Mouse (Mus musculus): ENCODE measurements around the gene Mrgprg. TPM values are rescaled to one million over a fixed set of nuclear protein-coding genes. Genes with fewer than 3 reads are reported as not detected.

Mrgprg gene
- not detected in 2 replicates for polyA plus RNA-seq (2012; ENCODE audit: insufficient read depth, insufficient read length, low replicate concordance, missing spikeins)

- Histone ChIP-seq H3K27ac (ENCODE audit: insufficient read depth, low read depth, low read length) (no peak within 1 kb of the TSS), H3K4me1 (ENCODE audit: control insufficient read depth, insufficient read depth, low read length) (no peaks in the 10 kb centered on the region), H3K4me3 (ENCODE audit: insufficient read depth, low read depth, low read length) (no peak within 1 kb of the TSS)
- WGBS = 63% methylated on average over 6 of the region's 6 CpGs
- TF ChIP-seq CTCF (IDR thresholded peaks at IDR 0.05; ENCODE audit: insufficient read depth, low read depth, low read length) (no peak), POLR2A (IDR thresholded peaks at IDR 0.05; ENCODE audit: insufficient read depth, low read depth, low read length) (no peak)
Observed at GRCm38 (mm10) chr7:143766893-143767292, at the start of gene Mrgprg. Gene Mrgprg, minus strand, starts transcription at chr7:143766993.

GRCm38 (mm10) chr7:143808909-143809308 is 42.1 kb upstream of the Mrgprg start:
- no peak overlapping the region for H3K27ac ChIP-seq (ENCODE audit: insufficient read depth, low read depth, low read length)
- WGBS = 81% methylated on average over 1 of the region's 1 CpGs
- 0 out of 2 replicates have a peak, but pooled peaks cover 5% of the 10 kb centered on the region for H3K4me1 ChIP-seq (ENCODE audit: control insufficient read depth, insufficient read depth, low read length)
- TF ChIP-seq CTCF (IDR thresholded peaks at IDR 0.05; ENCODE audit: insufficient read depth, low read depth, low read length) = no peak
- TF ChIP-seq POLR2A (IDR thresholded peaks at IDR 0.05; ENCODE audit: insufficient read depth, low read depth, low read length) = no peak
- no peak overlapping the region for H3K4me3 ChIP-seq (ENCODE audit: insufficient read depth, low read depth, low read length)

GRCm38 (mm10) chr7:143805199-143805624 is 38.4 kb upstream of the Mrgprg start:
- 39% methylated on average over 5 of the region's 5 CpGs for WGBS
- Histone ChIP-seq H3K27ac (ENCODE audit: insufficient read depth, low read depth, low read length) (no peak overlapping the region), H3K4me3 (ENCODE audit: insufficient read depth, low read depth, low read length) (no peak overlapping the region), H3K4me1 (ENCODE audit: control insufficient read depth, insufficient read depth, low read length) (0 out of 2 replicates have a peak, but pooled peaks cover 5% of the 10 kb centered on the region)
- TF ChIP-seq CTCF (IDR thresholded peaks at IDR 0.05; ENCODE audit: insufficient read depth, low read depth, low read length) = no peak
- TF ChIP-seq POLR2A (IDR thresholded peaks at IDR 0.05; ENCODE audit: insufficient read depth, low read depth, low read length) = no peak

GRCm38 (mm10) chr7:143801195-143802065 is 34.6 kb upstream of the Mrgprg start:
- WGBS = 89% methylated on average over 8 of the region's 8 CpGs

GRCm38 (mm10) chr7:143800770-143801169 is 34.0 kb upstream of the Mrgprg start:
- no peak for TF ChIP-seq CTCF (IDR thresholded peaks at IDR 0.05; ENCODE audit: insufficient read depth, low read depth, low read length)
- WGBS = 100% methylated on average over 1 of the region's 1 CpGs
- Histone ChIP-seq H3K4me1 (ENCODE audit: control insufficient read depth, insufficient read depth, low read length) (0 out of 2 replicates have a peak, but pooled peaks cover 3% of the 10 kb centered on the region), H3K4me3 (ENCODE audit: insufficient read depth, low read depth, low read length) (no peak overlapping the region), H3K27ac (ENCODE audit: insufficient read depth, low read depth, low read length) (no peak overlapping the region)

More at GRCm38 (mm10) chr7:143801195-143802065, 34.6 kb upstream of the Mrgprg start:
- TF ChIP-seq CTCF (IDR thresholded peaks at IDR 0.05; ENCODE audit: insufficient read depth, low read depth, low read length) = no peak
- no peak for TF ChIP-seq POLR2A (IDR thresholded peaks at IDR 0.05; ENCODE audit: insufficient read depth, low read depth, low read length)
- H3K27ac ChIP-seq (ENCODE audit: insufficient read depth, low read depth, low read length) = no peak overlapping the region
- no peak overlapping the region for H3K4me3 ChIP-seq (ENCODE audit: insufficient read depth, low read depth, low read length)
- H3K4me1 ChIP-seq (ENCODE audit: control insufficient read depth, insufficient read depth, low read length) = 0 out of 2 replicates have a peak, but pooled peaks cover 5% of the 10 kb centered on the region

- TF ChIP-seq POLR2A (IDR thresholded peaks at IDR 0.05; ENCODE audit: insufficient read depth, low read depth, low read length) = no peak
- TF ChIP-seq CTCF (IDR thresholded peaks at IDR 0.05; ENCODE audit: insufficient read depth, low read depth, low read length) = no peak
- H3K27ac ChIP-seq (ENCODE audit: insufficient read depth, low read depth, low read length) = no peak overlapping the region
- WGBS = 87% methylated on average over 4 of the region's 4 CpGs
- no peak overlapping the region for H3K4me3 ChIP-seq (ENCODE audit: insufficient read depth, low read depth, low read length)
- H3K4me1 ChIP-seq (ENCODE audit: control insufficient read depth, insufficient read depth, low read length) = no peaks in the 10 kb centered on the region
Observed at GRCm38 (mm10) chr7:143798783-143799182, 32.0 kb upstream of the Mrgprg start.

GRCm38 (mm10) chr7:143793121-143793520 is 26.3 kb upstream of the Mrgprg start:
- TF ChIP-seq CTCF (IDR thresholded peaks at IDR 0.05; ENCODE audit: insufficient read depth, low read depth, low read length) (no peak), POLR2A (IDR thresholded peaks at IDR 0.05; ENCODE audit: insufficient read depth, low read depth, low read length) (no peak)
- Histone ChIP-seq H3K4me3 (ENCODE audit: insufficient read depth, low read depth, low read length) (no peak overlapping the region), H3K27ac (ENCODE audit: insufficient read depth, low read depth, low read length) (no peak overlapping the region), H3K4me1 (ENCODE audit: control insufficient read depth, insufficient read depth, low read length) (no peaks in the 10 kb centered on the region)
- 61% methylated on average over 4 of the region's 4 CpGs for WGBS

- Histone ChIP-seq H3K4me3 (ENCODE audit: insufficient read depth, low read depth, low read length) (no peak overlapping the region), H3K4me1 (ENCODE audit: control insufficient read depth, insufficient read depth, low read length) (no peaks in the 10 kb centered on the region), H3K27ac (ENCODE audit: insufficient read depth, low read depth, low read length) (no peak overlapping the region)
- TF ChIP-seq POLR2A (IDR thresholded peaks at IDR 0.05; ENCODE audit: insufficient read depth, low read depth, low read length) (no peak), CTCF (IDR thresholded peaks at IDR 0.05; ENCODE audit: insufficient read depth, low read depth, low read length) (no peak)
- WGBS = 72% methylated on average over 6 of the region's 6 CpGs
Observed at GRCm38 (mm10) chr7:143792336-143792985, 25.7 kb upstream of the Mrgprg start.
